Mouse (Mus musculus): ENCODE results near the gene Adrb1.
"Not testable (repeated sequence)": the region's sequence is repeated elsewhere in the genome, so short reads cannot be mapped to it uniquely, and the experiment has no call there.

Gene Adrb1

DNA sequence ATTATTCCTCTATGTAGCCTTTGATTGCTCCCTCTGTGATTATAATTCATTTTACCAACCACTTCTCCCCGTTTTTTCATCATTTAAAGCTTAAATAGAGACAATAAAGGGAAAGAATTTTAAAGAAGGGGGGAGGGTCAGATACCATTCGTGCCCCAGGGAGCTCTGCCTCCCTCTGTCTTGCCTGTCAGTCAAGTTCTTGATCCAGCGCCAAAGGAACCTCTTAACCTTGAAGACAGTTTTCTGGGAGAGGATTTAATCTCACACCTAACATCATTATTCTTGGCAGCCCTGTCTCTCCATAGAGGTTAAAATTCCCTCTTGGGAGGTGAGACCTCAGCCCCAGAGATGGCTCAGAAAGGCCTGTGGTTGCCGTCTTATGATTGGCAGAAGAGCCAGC is 28.7 kb downstream of the Adrb1 start:
- no peak for DNase-seq

DNA sequence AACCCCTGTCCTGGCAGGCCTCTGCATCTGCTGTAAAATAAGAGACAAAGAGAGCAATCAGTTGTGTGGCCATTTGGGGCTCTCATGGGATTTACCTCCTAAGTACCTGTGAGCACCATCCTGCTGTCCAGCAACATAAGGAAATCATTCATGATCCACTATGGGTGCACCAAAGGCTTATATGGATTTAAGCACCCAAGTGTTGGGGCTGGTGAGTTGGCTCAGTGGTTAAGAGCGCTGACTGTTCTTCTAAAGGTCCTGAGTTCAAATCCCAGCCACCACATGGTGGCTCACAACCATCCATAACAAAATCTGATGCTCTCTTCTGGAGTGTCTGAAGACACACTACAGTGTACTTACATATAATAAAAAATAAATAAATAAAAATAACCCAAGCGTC is 32.5 kb downstream of the Adrb1 start:
- DNase-seq, result not testable (repeated sequence)

DNA sequence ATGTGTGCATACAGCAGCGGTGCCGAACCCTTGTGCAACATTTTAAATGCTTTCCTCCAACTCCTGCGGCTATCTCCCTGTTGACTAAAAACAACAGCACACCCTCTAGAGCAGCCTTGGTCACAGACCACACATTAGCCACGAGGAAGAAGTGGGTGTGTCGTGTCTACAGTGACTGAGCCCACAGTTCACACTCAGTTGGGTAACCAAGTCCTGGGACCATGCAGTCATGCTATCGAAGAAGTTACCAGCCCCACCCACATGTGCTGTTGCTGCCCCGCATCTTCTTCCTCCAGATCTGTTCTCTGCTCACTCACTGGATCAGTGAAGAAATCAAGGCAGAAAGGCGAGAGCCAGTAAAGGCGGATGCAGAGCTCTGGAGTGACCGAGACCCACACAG is 34.4 kb downstream of the Adrb1 start:
- DNase-seq, result no peak

DNA sequence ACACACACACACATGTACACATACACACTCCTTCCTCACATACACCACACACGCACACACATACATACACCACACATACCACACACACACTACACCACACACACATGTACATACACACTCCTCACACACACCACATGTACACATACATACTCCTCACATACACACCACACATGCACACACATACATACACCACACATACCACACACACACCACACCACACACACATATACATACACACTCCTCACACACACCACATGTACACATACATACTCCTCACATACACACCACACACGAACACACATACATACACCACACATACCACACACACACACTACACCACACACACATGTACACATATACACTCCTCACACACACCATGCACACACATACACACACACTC is 36.3 kb downstream of the Adrb1 start:
- no peak for DNase-seq

DNA sequence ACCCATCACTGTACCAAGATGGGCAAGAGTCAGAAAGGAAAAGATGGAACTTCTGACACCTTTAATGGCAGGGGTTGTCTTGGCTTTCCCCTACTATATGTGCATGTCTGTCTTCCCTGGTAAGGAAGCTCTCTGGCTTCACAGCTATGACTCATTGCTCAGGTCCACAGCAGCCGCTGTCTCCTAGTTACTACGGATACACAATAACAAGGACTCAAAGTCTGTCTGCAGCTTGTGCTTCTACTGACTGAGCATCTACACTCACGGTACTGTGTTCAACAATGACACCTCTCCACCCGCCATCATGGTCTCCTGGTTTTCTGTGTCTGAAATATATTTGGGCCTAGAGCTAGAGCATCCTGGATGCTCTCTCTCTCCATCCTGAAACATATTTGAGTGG is 37.7 kb downstream of the Adrb1 start:
- no peak for DNase-seq

DNA sequence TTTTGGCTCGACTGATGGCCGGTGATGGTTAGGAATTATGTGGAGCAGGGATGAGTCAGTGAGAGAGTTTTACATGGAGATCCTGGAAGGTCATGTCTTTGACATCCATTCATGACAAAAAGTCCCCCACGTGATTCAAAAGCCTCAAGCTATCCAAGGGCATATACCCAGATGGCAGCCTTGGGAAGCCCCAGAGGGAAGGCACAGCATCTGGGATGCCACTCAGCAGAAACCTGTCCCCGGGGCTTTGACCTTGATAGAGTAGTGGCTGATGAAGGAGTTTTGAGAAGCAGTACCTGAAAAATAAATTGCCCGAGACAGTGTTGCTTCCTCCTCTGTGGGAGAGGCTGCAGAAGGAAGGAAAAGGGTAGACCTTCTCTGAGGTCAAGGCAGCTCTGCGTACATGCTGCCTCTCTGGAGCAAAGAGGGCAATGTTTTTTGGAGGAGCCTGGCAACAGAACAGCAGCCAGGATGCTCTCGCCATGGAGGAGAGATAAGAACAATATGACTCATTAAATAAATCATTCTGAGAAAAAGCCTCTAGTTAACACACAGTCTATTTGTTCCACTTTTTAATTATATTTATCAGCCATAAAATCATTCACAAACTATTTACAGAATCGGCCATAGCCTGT is 38.4 kb downstream of the Adrb1 start:
- DNase-seq, result peak; percentile 17

DNA sequence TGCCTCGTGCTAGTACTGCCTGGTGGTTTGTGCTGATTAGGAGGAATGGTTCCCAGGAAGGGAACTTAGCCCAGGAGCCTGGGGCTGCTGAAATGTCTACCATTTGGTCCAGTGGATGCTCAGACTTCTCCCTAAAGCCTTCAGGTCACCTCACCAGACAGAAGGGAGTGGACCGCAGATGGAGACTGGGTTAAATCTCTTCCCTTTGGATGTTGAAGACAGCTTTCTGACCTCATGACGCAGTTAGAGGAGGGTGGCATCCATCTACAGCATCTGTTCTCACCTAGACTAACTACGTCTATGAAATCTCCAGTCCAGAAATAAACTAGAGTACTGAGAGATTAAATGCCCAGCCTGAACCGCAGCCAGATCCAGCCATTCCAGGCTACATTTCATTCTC is 39.1 kb downstream of the Adrb1 start:
- DNase-seq, result no peak

DNA sequence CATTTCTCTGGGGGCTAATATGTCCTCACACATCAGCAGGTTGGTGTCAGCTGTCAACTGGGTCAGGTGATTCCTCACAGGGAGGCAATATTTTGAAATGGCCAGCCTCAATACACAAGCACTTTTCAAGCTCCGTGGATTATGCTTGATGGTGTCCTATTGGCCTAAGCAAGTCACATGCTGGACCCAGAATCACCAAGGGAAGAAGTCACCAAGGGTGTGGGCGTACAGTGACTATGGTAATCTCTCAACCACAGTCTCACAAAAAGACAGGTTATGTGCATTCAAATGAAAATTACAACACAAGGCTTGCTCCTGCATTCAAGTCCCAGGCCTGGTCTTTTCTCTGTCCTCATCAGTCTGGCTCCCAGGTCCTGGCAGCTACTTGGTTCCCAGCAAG is 39.7 kb downstream of the Adrb1 start:
- DNase-seq, result no peak

DNA sequence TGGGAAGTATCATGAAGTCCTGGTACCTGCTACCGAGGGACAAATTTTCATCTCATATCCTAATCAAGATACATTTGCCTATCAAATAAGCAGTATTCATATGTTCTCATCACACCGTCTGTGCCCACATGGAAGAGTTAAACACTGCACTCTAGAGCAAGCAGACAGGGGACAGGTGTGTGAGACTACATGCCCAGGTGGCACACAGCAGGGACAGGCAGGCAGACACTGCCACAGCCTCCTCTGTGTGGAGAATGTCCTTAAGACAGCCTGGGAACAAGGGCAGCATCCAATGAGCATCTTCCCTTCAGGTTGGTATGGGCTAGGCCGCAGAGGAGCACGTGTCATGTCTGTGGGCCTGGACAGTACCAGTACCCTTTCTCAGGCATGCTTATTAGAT is 40.7 kb downstream of the Adrb1 start:
- DNase-seq, result peak; percentile 54

DNA sequence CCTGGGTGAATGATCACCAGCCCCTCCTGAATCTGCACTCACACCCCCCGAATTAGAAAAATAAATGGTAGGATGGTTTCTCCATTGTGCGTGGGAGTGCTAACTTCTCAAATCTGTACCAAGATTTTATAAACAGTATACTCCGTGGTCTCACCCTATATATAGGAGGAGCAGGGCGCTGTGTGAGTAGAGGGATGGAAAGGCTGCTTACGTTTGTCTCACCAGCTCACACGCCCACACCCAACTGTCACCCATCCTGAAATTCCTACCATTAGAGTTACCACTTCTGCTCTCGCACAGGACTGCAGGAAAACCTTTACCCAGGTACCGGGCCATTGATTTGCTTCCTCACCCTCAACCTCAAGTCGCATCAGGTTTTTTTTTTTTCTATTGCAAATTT is 47.0 kb downstream of the Adrb1 start:
- DNase-seq, result no peak

DNA sequence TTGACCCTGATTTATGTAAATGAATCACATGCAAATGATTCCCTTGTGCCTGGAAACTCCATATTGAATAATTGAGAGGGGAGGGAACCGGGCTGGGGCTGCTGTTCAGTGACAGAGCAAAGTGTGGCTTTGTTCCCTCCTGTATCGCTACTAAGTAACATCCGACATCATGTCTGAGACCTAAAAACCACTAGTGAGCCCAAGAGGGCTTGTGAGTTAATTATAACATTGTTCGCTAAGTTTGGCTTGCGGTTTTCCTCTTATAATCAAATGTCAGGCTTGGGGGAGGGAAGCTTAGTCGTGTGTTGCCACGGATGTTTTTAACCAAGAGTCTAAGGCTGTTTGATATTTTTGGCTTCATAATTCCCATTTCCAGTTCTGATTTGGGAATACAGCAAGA is 50.2 kb downstream of the Adrb1 start:
- DNase-seq, result no peak

DNA sequence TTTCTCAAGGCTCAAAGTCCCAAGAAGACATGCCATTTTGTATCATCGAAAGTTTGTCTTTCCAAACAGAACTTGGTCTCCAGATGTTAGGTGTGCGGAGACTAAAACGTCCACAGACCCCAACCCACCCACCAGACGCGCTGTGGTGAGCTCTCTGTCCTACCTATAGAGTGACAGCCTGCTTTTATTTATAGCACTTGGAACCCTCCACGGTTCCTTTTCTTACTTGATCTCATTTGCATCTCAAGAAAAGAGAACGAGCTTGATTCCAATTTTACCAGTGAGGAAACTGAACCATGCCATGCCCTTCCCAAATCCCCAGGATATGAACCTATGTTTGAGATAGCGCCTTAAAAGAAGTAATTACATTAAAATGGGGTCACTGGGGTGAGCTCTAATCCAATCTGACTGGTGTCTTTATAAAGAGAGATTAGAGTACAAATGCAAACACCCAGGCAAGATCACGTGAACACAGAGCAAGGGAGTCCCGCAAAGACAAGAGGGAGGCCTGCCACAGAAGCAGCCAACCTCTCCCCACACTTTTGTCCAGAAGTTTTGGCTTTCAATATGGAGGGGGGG is 51.5 kb downstream of the Adrb1 start:
- no peak for DNase-seq

DNA sequence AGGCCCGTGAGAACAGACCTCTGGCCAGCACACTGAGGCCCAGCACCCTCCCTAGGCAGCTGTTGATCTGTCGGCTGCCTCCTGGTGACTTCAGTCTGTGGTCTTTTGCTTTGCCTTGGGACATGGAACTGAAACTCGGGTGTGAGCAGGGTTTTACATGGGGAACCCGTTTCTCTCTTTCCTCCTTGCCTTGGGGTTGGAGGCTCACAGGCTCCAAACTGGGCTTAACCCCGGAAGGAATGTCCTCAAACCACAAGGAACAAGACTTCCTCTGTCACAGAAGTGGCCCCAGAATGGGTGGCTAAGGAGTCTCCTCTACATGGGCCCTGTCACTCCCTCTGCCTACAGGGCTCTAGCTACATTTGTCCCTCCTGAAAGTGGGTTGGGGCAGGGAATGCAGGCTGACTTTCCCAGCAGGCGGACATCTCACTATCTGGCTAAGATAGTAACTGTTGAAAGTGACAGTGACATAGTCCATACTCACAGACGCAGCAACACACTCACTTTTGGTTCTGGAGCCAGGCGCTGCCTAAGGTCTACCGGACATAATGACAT is 52.5 kb downstream of the Adrb1 start:
- no peak for DNase-seq

DNA sequence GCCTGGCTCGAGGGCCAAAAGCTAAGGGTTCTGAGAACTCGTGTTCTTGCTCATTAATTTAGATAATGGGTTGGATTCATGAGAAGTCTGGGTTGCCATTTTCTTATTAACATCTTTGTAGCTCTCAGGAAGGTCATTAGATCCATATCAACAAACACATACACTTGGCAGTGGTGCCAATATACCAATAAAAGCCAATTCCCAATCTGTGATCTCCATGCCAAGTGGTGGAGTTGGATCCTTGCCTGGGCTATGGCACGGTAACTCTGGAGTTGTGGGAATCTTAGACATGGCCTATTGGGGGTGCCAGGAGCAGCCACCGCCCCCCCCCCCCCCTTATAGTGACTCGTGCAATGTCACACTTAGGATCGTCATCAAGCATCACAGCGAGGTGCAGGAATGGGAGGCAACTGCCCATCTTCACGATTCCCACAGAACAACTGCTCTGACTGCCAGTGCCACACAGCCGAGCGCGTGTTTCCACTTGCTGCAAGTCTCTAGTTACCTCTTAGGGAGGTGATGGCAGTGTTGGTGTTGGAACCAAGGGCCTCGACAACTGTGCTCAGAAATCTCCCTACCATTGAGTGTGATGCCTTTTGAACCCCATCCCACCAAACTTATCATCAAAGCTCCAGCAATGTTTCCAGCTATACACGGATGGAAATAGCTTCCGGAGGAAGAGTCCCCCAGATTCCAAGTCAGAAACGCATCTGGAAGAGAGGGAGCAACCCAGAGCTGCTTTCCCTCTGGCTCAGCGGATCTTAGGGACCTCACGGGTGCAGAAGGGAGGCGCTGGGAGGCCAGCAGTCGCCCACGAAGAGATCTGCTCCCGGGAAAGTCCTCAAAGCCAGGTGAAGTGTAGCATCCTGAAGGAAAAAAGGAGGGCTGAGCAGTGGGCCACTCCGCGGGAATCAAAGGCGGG is 53.2 kb downstream of the Adrb1 start:
- DNase-seq, result no peak

DNA sequence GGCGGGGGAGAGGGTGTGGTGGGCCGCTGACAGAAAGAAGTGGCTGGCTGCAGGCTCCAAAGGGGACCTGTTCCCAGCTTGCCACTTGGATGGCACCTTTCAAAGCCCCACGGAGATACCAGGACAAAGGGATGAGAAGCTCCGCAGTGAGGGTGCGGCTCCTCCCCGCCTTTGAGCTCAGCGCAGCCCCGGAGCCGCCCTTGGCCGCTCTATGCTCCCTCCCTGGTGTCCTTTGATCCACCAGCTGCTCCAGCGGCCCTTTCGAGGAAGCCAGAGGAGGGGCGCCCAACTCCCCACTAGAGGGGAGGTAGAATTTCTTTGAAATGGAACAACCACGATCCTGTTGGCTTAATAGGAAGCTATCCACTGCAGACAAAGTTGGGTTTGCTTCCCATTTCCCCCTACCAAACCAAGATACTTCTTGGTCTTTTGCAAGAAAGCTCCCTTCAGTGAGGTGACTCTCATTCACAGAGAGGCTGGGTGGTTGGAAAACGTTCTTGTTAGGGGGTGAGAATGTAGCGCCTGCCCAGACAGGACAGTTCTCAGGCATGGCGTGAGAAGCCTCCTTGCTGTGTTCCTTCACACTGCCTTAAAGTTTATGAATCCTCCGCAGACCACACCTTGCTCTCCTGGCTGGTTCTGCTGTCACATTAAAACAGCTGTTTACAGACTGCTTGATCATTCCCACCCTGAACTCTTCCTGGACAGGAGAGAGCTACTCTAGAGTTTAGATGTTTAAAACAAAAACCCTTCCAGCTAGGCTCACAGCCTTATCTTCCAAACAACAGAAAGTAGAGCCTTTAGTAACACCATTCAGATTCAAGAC is 54.1 kb downstream of the Adrb1 start:
- DNase-seq, result no peak

DNA sequence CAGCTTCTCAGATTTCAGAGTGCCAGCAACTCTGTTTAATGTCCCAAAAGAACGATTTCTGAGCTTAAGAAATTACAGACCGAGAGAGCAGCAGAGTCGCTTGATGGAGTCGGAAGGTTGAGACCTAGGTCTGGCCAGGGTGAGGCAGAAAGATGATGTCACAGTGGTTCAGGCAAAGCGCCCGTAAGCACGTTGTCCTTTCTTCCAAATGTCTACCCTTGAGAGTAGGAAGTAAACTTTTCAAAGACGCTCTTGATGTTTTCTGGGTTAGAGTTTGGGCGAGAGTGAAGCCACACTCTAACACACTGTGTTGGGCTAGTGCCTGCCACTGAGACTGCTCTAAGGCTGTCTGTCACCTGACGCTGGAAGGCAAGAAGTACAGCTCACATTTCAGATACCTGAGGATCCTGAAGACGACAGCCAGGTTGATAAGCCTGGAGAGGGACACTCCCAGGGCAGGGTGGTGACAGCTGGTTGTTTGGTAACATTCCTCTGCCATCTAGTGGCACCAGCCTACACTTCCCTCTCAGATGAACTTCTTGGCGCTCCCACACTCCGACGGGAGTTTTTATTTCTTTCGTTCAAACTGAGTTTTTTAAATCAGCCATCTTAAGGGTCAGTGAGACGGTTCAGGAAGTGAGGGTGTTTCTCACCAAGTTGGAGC is 54.9 kb downstream of the Adrb1 start:
- peak; percentile 13 for DNase-seq

DNA sequence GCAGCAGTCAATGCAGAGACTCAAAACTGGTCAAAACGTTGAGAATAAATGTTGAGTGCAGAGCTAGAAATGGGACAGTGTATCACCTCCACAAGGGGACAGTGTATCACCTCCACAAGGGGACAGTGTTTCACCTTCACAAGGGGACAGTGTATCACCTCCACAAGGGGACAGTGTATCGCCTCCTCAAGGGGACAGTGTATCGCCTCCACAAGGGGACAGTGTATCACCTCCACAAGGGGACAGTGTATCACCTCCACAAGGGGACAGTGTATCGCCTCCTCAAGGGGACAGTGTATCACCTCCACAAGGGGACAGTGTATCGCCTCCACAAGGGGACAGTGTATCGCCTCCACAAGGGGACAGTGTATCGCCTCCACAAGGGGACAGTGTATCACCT is 56.5 kb downstream of the Adrb1 start:
- not testable (repeated sequence) for DNase-seq
